Mouse (Mus musculus) neural tube, embryonic 14.5 days (tissue): ENCODE measurements around the gene Gm20388. TPM values are rescaled to one million over a fixed set of nuclear protein-coding genes. Genes with fewer than 3 reads are reported as not detected.

Experiments used
- ATAC-seq: fragments of 200-750 bp; cut with Nextera tagmentation; 2 replicates; pipeline ENCODE4 v1.8.0; 2017; ENCODE audit warnings: low read depth, mild to moderate bottlenecking, moderate TSS enrichment, moderate library complexity
- H3K27ac ChIP-seq: fragments of 300-500 bp; sonication (generic); 2 replicates; pipeline ENCODE4 v1.5.1; 2014; ENCODE audit warnings: low read depth, mild to moderate bottlenecking, control low read depth, low read length, moderate library complexity, mixed read lengths
- H3K27me3 ChIP-seq: fragments of 300-500 bp; sonication (generic); 2 replicates; pipeline ENCODE4 v1.6.1; 2014; ENCODE audit warnings: low read length; ENCODE audit not compliant: control insufficient read depth, insufficient read depth
- H3K36me3 ChIP-seq: fragments of 300-500 bp; sonication (generic); 2 replicates; pipeline ENCODE4 v1.6.1; 2014; ENCODE audit warnings: low read length, mixed read lengths; ENCODE audit not compliant: control insufficient read depth, insufficient read depth
- H3K4me1 ChIP-seq: fragments of 300-500 bp; sonication (generic); 2 replicates; pipeline ENCODE4 v1.6.1; 2014; ENCODE audit warnings: low read length; ENCODE audit not compliant: control insufficient read depth, insufficient read depth
- H3K4me2 ChIP-seq: fragments of 300-500 bp; sonication (generic); 2 replicates; pipeline ENCODE4 v1.6.1; 2014; ENCODE audit warnings: mild to moderate bottlenecking, low read depth, low read length, control low read depth
- H3K4me3 ChIP-seq: fragments of 300-500 bp; sonication (generic); 2 replicates; pipeline ENCODE4 v1.5.1; 2014; ENCODE audit warnings: low read depth, low read length, control low read depth, mixed read lengths
- H3K9ac ChIP-seq: fragments of 300-500 bp; sonication (generic); replicated peaks from 2 replicates; pipeline ENCODE4 v1.6.1; 2014; ENCODE audit warnings: low read depth, mild to moderate bottlenecking, control low read depth, low read length, mixed read lengths
- H3K9me3 ChIP-seq: fragments of 300-500 bp; sonication (generic); 2 replicates; pipeline ENCODE4 v1.6.1; 2016; ENCODE audit warnings: low read length; ENCODE audit not compliant: control insufficient read depth
- WGBS: fragments of 180-500 bp; shearing (Covaris S2); extraction: QIAGEN DNeasy Blood & Tissue Kit; methylation state at CpG from one replicate; pipeline ENCODE4 v1.1.7; 2014; 5-methylcytosine and 5-hydroxymethylcytosine counted together
- polyA plus RNA-seq: library from polyadenylated mRNA; unstranded; fragments of >200 nt; fragmentation: Nextera tagmentation; extraction: Ambion mirVana; gene quantifications from 2 replicates; pipeline ENCODE4 v1.2.1, GENCODE M21; 2014

Gm20388 gene
- polyA plus RNA-seq, 1 experiment from 2014 or later = 10.3 TPM

DNA sequence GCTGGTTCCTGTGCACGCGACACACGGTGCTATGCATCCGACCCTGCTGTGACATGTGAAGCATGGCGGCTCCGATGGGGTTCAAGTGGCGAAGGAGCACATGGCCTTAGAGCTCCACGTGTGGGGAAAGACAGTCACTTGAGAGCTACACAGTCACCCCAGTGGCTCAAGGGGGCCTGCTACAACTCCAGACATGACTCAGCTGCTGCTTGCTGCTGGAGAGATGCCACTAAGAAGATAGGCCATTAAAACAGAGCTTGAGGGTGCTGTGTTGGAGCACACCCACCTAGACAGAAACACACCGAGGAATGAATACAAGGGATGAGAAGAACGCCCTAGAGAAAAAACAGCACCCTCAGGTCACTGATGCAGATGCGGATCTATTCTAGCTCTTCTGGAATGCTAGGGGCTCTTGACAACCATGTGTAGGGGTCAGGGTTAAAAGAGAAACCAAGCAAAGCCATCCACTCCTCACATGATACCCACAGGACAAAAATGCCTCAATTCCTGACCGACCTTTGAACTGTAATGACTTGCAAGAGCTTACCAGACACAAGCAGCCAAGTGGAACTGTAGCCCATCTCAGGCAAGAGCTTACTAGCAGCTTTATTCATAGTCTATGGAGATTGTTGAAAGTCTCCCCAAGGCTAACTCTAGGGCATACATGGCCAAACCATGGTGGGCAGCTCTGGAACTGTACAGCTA, 1737.0 kb downstream of the Gm20388 start:
- Histone ChIP-seq H3K27me3 (no peaks in the 10 kb centered on the region), H3K4me2 (peak overlapping the region; percentile 88; the same call in 1 of the 2 replicates), H3K4me3 (no peak overlapping the region), H3K27ac (no peak overlapping the region), H3K4me1 (peaks cover 75% of the 10 kb centered on the region), H3K9ac (no peak overlapping the region), H3K36me3 (no peaks in the 10 kb centered on the region), H3K9me3 (no peaks in the 10 kb centered on the region)
- WGBS = 77% methylated on average over 12 of the region's 12 CpGs
- ATAC-seq = no peak

DNA sequence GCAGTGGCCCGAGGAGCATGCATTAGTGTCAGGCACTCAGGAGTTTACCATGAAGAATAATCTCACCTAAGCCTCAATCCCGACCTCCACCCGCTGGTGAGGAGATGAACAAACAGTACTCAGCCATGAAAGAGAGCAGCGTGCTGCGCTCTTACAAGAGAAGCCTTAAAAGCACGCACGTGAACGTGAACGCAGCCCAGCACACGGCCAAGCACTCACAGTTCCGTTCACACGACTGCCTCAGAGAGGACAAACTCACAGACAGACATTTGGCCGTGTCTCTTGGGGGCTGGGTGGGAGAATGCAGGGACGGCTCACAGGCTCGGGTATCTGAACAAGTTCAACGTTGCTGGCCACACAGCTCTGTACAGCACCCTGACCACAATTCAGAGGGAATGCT, 1737.8 kb downstream of the Gm20388 start:
- Histone ChIP-seq H3K4me3 (0 out of 2 replicates have a peak overlapping the region, but pooled peaks have one; percentile 12), H3K36me3 (no peaks in the 10 kb centered on the region), H3K4me1 (peaks cover 69% of the 10 kb centered on the region), H3K27ac (no peak overlapping the region), H3K27me3 (no peaks in the 10 kb centered on the region), H3K9ac (no peak overlapping the region), H3K4me2 (peak overlapping the region; percentile 88), H3K9me3 (no peaks in the 10 kb centered on the region)
- no peak for ATAC-seq
- WGBS = 54% methylated on average over 16 of the region's 16 CpGs

GRCm38 (mm10) chr8:121649423-121649822, 1738.8 kb downstream of the Gm20388 start:
- peak overlapping the region; percentile 88 for H3K4me2 ChIP-seq
- peaks cover 65% of the 10 kb centered on the region for H3K4me1 ChIP-seq
- WGBS = 81% methylated on average over 5 of the region's 5 CpGs
- no peak overlapping the region for H3K27ac ChIP-seq
- no peaks in the 10 kb centered on the region for H3K36me3 ChIP-seq
- peak overlapping the region; percentile 97 for H3K9ac ChIP-seq
- no peaks in the 10 kb centered on the region for H3K27me3 ChIP-seq
- H3K4me3 ChIP-seq = peak overlapping the region; percentile 87
- ATAC-seq = no peak
- H3K9me3 ChIP-seq = no peaks in the 10 kb centered on the region

- peak overlapping the region; percentile 87 for H3K4me3 ChIP-seq
- no peaks in the 10 kb centered on the region for H3K9me3 ChIP-seq
- no peaks in the 10 kb centered on the region for H3K36me3 ChIP-seq
- WGBS = 22% methylated on average over 10 of the region's 10 CpGs
- H3K9ac ChIP-seq = peak overlapping the region; percentile 97
- peaks cover 62% of the 10 kb centered on the region for H3K4me1 ChIP-seq
- H3K4me2 ChIP-seq = peak overlapping the region; percentile 88
- no peak for ATAC-seq
- H3K27ac ChIP-seq = no peak overlapping the region
- no peaks in the 10 kb centered on the region for H3K27me3 ChIP-seq
These were observed 1739.3 kb downstream of the Gm20388 start for GRCm38 (mm10) chr8:121649904-121650303.

DNA sequence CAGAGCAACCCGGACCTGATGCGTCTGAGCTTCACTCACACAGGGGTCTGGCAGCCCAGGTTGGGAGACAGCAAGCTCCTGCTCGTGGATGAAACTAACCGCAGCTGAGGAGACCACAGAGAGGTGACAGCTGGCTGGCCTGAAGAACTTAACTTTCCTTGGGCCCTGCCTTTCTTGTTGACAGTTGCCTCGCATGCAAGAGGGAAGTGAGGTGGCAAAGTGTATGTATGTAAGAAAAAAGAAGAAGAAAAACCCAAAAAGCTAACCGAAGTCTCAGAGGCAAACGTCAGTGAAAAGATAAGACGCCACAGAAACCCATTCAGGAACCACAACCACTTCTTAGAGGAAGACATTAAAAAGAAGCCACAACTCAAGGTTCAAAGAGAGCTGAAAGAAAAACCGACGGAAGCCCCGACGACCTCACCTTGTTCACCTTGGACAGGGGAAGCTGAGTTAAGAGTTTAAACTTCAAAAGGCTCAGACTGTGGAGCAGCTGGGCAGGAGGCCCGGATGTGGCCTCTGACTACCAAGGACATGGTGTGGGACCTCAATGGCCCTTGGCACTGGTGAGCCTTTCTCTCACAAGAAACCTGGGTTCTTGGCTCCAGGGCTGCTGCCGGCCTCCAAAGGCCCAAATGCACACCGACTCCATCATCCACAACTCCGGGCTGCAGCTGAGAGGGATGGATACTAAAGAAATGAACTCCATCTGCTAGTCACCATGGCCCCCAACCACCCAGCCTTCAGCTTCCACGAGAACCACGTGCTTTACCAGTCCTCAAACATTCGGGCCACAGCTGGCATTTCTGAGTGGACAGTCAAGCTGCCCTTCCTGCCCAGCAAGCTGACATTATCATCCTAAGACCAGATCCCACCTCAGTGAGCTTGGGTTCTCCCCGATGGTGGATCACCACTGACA, 1740.0 kb downstream of the Gm20388 start:
- Histone ChIP-seq H3K9ac (peak overlapping the region; percentile 97), H3K27me3 (no peaks in the 10 kb centered on the region), H3K27ac (no peak overlapping the region), H3K4me2 (peak overlapping the region; percentile 88), H3K4me1 (peaks cover 57% of the 10 kb centered on the region), H3K4me3 (peak overlapping the region; percentile 87), H3K36me3 (no peaks in the 10 kb centered on the region), H3K9me3 (no peaks in the 10 kb centered on the region)
- ATAC-seq = no peak
- WGBS = 62% methylated on average over 20 of the region's 20 CpGs

DNA sequence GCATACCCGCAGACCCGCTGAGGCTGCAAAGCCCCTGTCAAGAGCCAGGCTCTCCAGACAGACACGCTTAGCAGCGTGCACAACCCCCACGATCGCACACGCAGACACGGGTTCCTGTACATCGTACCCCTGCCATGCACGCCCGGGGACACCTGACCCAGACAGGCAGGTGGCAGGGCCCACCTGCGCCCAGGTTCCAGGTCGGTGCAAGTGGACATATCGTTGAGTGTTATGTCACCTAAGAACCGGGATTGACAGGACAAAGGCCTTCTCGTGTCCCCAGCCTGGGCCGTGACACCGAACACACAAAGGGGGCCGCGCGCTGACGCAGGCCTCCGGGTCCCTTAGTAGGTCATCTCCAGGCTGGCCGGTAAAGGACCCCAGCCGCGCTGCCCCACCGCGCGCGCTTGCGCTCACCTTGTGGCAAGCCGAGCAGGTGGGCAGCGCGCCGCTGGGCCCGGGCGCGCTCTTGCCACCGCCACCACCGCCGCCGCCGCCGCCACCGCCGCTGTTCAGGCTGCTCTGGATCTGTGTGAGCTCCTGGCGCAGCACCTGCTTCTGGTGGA, 1740.8 kb downstream of the Gm20388 start:
- Histone ChIP-seq H3K36me3 (no peaks in the 10 kb centered on the region), H3K4me1 (peaks cover 51% of the 10 kb centered on the region), H3K9ac (peak overlapping the region; percentile 97), H3K27ac (peak overlapping the region; percentile 62), H3K4me2 (peak overlapping the region; percentile 88), H3K27me3 (no peaks in the 10 kb centered on the region), H3K9me3 (no peaks in the 10 kb centered on the region), H3K4me3 (peak overlapping the region; percentile 87)
- WGBS = 14% methylated on average over 41 of the region's 47 CpGs
- no peak for ATAC-seq

DNA sequence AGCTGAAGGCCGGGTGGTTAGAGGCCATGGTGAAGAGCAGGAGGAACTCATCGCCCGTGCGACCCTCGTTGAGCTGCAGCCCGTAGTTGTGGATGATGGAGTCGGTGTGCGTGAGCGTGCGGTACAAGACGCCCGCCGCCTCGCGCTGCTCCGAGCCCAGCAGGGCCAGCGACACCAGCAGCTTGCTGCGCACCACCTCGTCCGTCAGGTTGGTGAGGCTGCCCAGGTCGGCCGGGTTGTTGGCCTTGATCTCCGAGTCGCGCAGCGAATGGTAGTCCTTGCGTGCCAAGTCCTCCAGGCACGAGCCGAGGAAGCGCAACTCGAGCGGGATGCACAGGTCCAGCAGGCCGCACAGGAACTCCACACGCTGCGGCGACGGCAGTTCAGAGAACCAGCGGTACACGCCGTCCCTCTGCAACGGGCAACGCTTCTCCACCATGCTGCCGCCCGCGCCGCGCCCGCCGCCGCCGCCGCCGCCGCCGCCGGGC, 1741.3 kb downstream of the Gm20388 start:
- Histone ChIP-seq H3K4me1 (peaks cover 47% of the 10 kb centered on the region), H3K27ac (peak overlapping the region; percentile 62), H3K4me3 (peak overlapping the region; percentile 87), H3K4me2 (peak overlapping the region; percentile 88), H3K36me3 (no peaks in the 10 kb centered on the region), H3K9ac (peak overlapping the region; percentile 97), H3K27me3 (no peaks in the 10 kb centered on the region), H3K9me3 (no peaks in the 10 kb centered on the region)
- ATAC-seq = no peak
- WGBS = under 1% methylated on average over 56 of the region's 56 CpGs

GRCm38 (mm10) chr8:121652774-121653323, 1742.2 kb downstream of the Gm20388 start, which contains the start of gene Zcchc14:
Zcchc14 (minus strand) TSS chr8:121652901.
- Histone ChIP-seq H3K9me3 (no peaks in the 10 kb centered on the region), H3K9ac (peak within 1 kb of the TSS; percentile 97), H3K4me1 (peaks cover 39% of the 10 kb centered on the region), H3K4me3 (peak within 1 kb of the TSS; percentile 87), H3K4me2 (peak within 1 kb of the TSS; percentile 88), H3K27me3 (no peaks in the 10 kb centered on the region), H3K36me3 (no peaks in the 10 kb centered on the region), H3K27ac (peak within 1 kb of the TSS; percentile 99)
- WGBS = under 1% methylated on average over 55 of the region's 67 CpGs
- peak; percentile 98 for ATAC-seq
